Comparison of ENCODE assay signal across 11 mouse cellular contexts in genomic region chr10:98951286-98952270, GRCm38 (mm10). TPM values are rescaled to one million over a fixed set of nuclear protein-coding genes. Genes with fewer than 3 reads are reported as not detected.
A peak's percentile ranks its signal among the peaks of the same experiment; 100 is the strongest.
DNase-seq lines count a peak whose midpoint lies in the region; ATAC-seq and TF ChIP-seq lines count a peak whose summit lies in the region.
"Had no signal": no experiment of that assay in that cellular context is flagged by ENCODE, and none has a peak within 500 bp of the region (broad histone marks: within the 10 kb centered on the region; RNA-seq: fewer than 3 reads in every experiment).

No protein-coding gene starts in this region.

- no peak for TF ChIP-seq CTCF in MEL (IDR thresholded peaks at IDR 0.05 in 2 of 3, conservative IDR thresholded peaks at IDR 0.05 in 1 of 3; ENCODE audit: control insufficient read depth in 1 of 3, insufficient read depth in 1 of 3, low read depth in 2 of 3, low read length in 3 of 3, poor library complexity in 1 of 3, severe bottlenecking in 1 of 3)
- TF ChIP-seq CTCF in intestine, postnatal 0 days (IDR thresholded peaks at IDR 0.05; ENCODE audit: low read depth): no peak

- no peak overlapping the region for H3K9ac ChIP-seq in embryonic facial prominence, embryonic 12.5 days
- no peak overlapping the region for H3K9ac ChIP-seq in liver, embryonic 11.5 days (ENCODE audit: low read depth, low read length)
- H3K9ac ChIP-seq in MEL (ENCODE audit: control insufficient read depth, low read depth, low read length, poor library complexity, severe bottlenecking): no peak overlapping the region
- H3K9ac ChIP-seq in intestine, postnatal 0 days (ENCODE audit: low read depth, low read length): no peak overlapping the region
- H3K9ac ChIP-seq: embryonic facial prominence, embryonic 15.5 days; forebrain, embryonic 13.5 days had no signal

- peak; percentile 15; the same call in 1 of the 2 replicates for ATAC-seq in embryonic facial prominence, embryonic 12.5 days (ENCODE audit: insufficient number of reproducible peaks, insufficient read depth, low FRiP score, low TSS enrichment)
- peak; percentile 33; the same call in 1 of the 2 replicates for ATAC-seq in liver, embryonic 11.5 days (replicated peaks; ENCODE audit: low FRiP score)
- peak; percentile 33; the same call in 1 of the 2 replicates for ATAC-seq in intestine, postnatal 0 days
- ATAC-seq: forebrain, embryonic 13.5 days had no signal

- TF ChIP-seq POLR2A in MEL (IDR thresholded peaks at IDR 0.05; ENCODE audit: control insufficient read depth in 1 of 2, insufficient read depth in 1 of 2, low read depth in 1 of 2, low read length in 2 of 2, poor library complexity in 1 of 2): no peak

- no peak for DNase-seq in embryonic facial prominence, embryonic 10.5 days (ENCODE audit: low spot score)
- no peak for DNase-seq in liver, embryonic 11.5 days (ENCODE audit: low spot score)
- DNase-seq in liver: no peak
- DNase-seq in MEL (ENCODE audit: low read depth, low spot score): no peak
- DNase-seq in gastrocnemius, postnatal 4 days (ENCODE audit: low spot score in 2 of 2): no peak
- DNase-seq in thymus, postnatal 4 days: no peak

- no peaks in the 10 kb centered on the region for H3K27me3 ChIP-seq in embryonic facial prominence, embryonic 12.5 days
- no peaks in the 10 kb centered on the region for H3K27me3 ChIP-seq in embryonic facial prominence, embryonic 10.5 days (replicated peaks; ENCODE audit: low read depth, poor library complexity, severe bottlenecking)
- H3K27me3 ChIP-seq in liver, embryonic 11.5 days (replicated peaks; ENCODE audit: control insufficient read depth, insufficient read depth, low read length): no peaks in the 10 kb centered on the region
- no peaks in the 10 kb centered on the region for H3K27me3 ChIP-seq in MEL (ENCODE audit: control insufficient read depth in 1 of 2, insufficient read depth in 2 of 2, low read length in 2 of 2)
- H3K27me3 ChIP-seq in intestine, postnatal 0 days (replicated peaks; ENCODE audit: control insufficient read depth, insufficient read depth, low read length): no peaks in the 10 kb centered on the region
- H3K27me3 ChIP-seq: embryonic facial prominence, embryonic 15.5 days; forebrain, embryonic 13.5 days had no signal

- H3K27ac ChIP-seq in embryonic facial prominence, embryonic 12.5 days: no peak overlapping the region
- H3K27ac ChIP-seq in embryonic facial prominence, embryonic 10.5 days (replicated peaks): no peak overlapping the region
- no peak overlapping the region for H3K27ac ChIP-seq in liver, embryonic 11.5 days (ENCODE audit: low read depth, low read length)
- H3K27ac ChIP-seq in MEL (ENCODE audit: control insufficient read depth, low read depth, low read length): no peak overlapping the region
- H3K27ac ChIP-seq in intestine, postnatal 0 days (ENCODE audit: low read depth, low read length): no peak overlapping the region; the same call in 1 of the 2 replicates
- H3K27ac ChIP-seq: embryonic facial prominence, embryonic 15.5 days; forebrain, embryonic 13.5 days; heart, embryonic 10.5 days had no signal

- peaks cover 5% of the 10 kb centered on the region for H3K4me1 ChIP-seq in embryonic facial prominence, embryonic 12.5 days
- H3K4me1 ChIP-seq in embryonic facial prominence, embryonic 10.5 days: peaks cover 7% of the 10 kb centered on the region; the same call in 1 of the 2 replicates
- peaks cover 34% of the 10 kb centered on the region for H3K4me1 ChIP-seq in liver, embryonic 11.5 days (replicated peaks; ENCODE audit: control insufficient read depth, insufficient read depth, low read length)
- H3K4me1 ChIP-seq in MEL (ENCODE audit: control insufficient read depth in 1 of 2, insufficient read depth in 2 of 2, low read length in 2 of 2): peaks cover 12 to 15% of the 10 kb centered on the region in 2 experiments
- peaks cover 11% of the 10 kb centered on the region for H3K4me1 ChIP-seq in intestine, postnatal 0 days (replicated peaks; ENCODE audit: control insufficient read depth, insufficient read depth, low read length)

- peaks cover 15% of the 10 kb centered on the region for H3K79me2 ChIP-seq in MEL (ENCODE audit: control insufficient read depth, insufficient read depth, low read length, poor library complexity)

- no peak for TF ChIP-seq EP300 in MEL (IDR thresholded peaks at IDR 0.05; ENCODE audit: low read depth in 1 of 2, low read length in 2 of 2)

- 83% methylated on average over 17 of the region's 17 CpGs for WGBS in embryonic facial prominence, embryonic 12.5 days
- WGBS in embryonic facial prominence, embryonic 10.5 days: 87% methylated on average over 17 of the region's 17 CpGs
- WGBS in liver, embryonic 11.5 days: 68% methylated on average over 17 of the region's 17 CpGs
- 67% methylated on average over 17 of the region's 17 CpGs for WGBS in intestine, postnatal 0 days

- no peak overlapping the region for H3K4me2 ChIP-seq in embryonic facial prominence, embryonic 12.5 days (replicated peaks)
- no peak overlapping the region for H3K4me2 ChIP-seq in liver, embryonic 11.5 days
- H3K4me2 ChIP-seq in intestine, postnatal 0 days (replicated peaks; ENCODE audit: low read depth): no peak overlapping the region
- H3K4me2 ChIP-seq: embryonic facial prominence, embryonic 15.5 days; forebrain, embryonic 13.5 days had no signal

- no peak overlapping the region for H3K4me3 ChIP-seq in embryonic facial prominence, embryonic 12.5 days
- H3K4me3 ChIP-seq in embryonic facial prominence, embryonic 10.5 days: no peak overlapping the region
- H3K4me3 ChIP-seq in liver, embryonic 11.5 days (ENCODE audit: low read depth, low read length): no peak overlapping the region
- no peak overlapping the region for H3K4me3 ChIP-seq in MEL (ENCODE audit: control insufficient read depth in 1 of 2, insufficient read depth in 1 of 2, low read depth in 2 of 2, low read length in 2 of 2)
- H3K4me3 ChIP-seq in intestine, postnatal 0 days (ENCODE audit: low read depth, low read length): no peak overlapping the region
- H3K4me3 ChIP-seq: embryonic facial prominence, embryonic 15.5 days; forebrain, embryonic 13.5 days; heart, embryonic 10.5 days had no signal

- H3K36me3 ChIP-seq in embryonic facial prominence, embryonic 12.5 days: no peaks in the 10 kb centered on the region
- no peaks in the 10 kb centered on the region for H3K36me3 ChIP-seq in embryonic facial prominence, embryonic 10.5 days (replicated peaks)
- no peaks in the 10 kb centered on the region for H3K36me3 ChIP-seq in liver, embryonic 11.5 days (ENCODE audit: control insufficient read depth, insufficient read depth, low read length)
- peaks cover 0 to 33% of the 10 kb centered on the region in 2 experiments; a peak in 2 of 4 replicates for H3K36me3 ChIP-seq in MEL (ENCODE audit: control insufficient read depth in 1 of 2, insufficient read depth in 2 of 2, low read length in 2 of 2)
- H3K36me3 ChIP-seq in intestine, postnatal 0 days (ENCODE audit: control insufficient read depth, insufficient read depth): no peaks in the 10 kb centered on the region
- H3K36me3 ChIP-seq: embryonic facial prominence, embryonic 15.5 days; heart, embryonic 10.5 days had no signal

- no peak for TF ChIP-seq RAD21 in MEL (IDR thresholded peaks at IDR 0.05; ENCODE audit: low read depth, low read length)

- H3K9me3 ChIP-seq in embryonic facial prominence, embryonic 12.5 days: no peaks in the 10 kb centered on the region
- no peaks in the 10 kb centered on the region for H3K9me3 ChIP-seq in embryonic facial prominence, embryonic 10.5 days
- no peaks in the 10 kb centered on the region for H3K9me3 ChIP-seq in liver, embryonic 11.5 days (ENCODE audit: control insufficient read depth, low read length)
- no peaks in the 10 kb centered on the region for H3K9me3 ChIP-seq in MEL (replicated peaks; ENCODE audit: insufficient read depth, low read length)
- H3K9me3 ChIP-seq in intestine, postnatal 0 days (ENCODE audit: control insufficient read depth): no peaks in the 10 kb centered on the region
- H3K9me3 ChIP-seq: embryonic facial prominence, embryonic 15.5 days; forebrain, embryonic 13.5 days; heart, embryonic 10.5 days had no signal

TF ChIP-seq in MEL, 35 proteins besides CTCF, POLR2A, EP300 and RAD21:
- TF ChIP-seq TAL1 (IDR thresholded peaks at IDR 0.05; ENCODE audit: low read length): 0 out of 2 replicates have a peak, but pooled peaks have one; percentile 3
- TF ChIP-seq ELF1 (IDR thresholded peaks at IDR 0.05; ENCODE audit: low read depth, low read length): no peak

RNA-seq across cellular contexts. Expression of gene Atp2b1, which starts 37.4 kb away (rescaled TPM):
- 103 and 111 TPM in 2 replicates for polyA plus RNA-seq in embryonic facial prominence, embryonic 12.5 days (2016; fragmentation: Nextera tagmentation; extraction: Ambion mirVana)
- polyA plus RNA-seq in embryonic facial prominence, embryonic 10.5 days (2016; fragmentation: Nextera tagmentation; extraction: Ambion mirVana): 92.3 and 101 TPM in 2 replicates
- 67.4 and 71.9 TPM in 2 replicates for polyA plus RNA-seq in liver, embryonic 11.5 days (2014; fragmentation: Nextera tagmentation; extraction: Ambion mirVana)
- 23.5 and 29.4 TPM in 2 replicates for total RNA-seq in MEL (2012; rRNA removed)
- polyA plus RNA-seq in MEL (2012; ENCODE audit: insufficient read depth in 1 of 2, insufficient read length in 2 of 2, low read depth in 1 of 2, low replicate concordance in 2 of 2, missing spikeins in 1 of 2): 10 to 100 TPM in 1 of 2 experiments, not detected in 1; 26.6 TPM
- 179 and 193 TPM in 2 replicates for polyA plus RNA-seq in intestine, postnatal 0 days (2015; fragmentation: Nextera tagmentation; extraction: Ambion mirVana)
- 100 to 1,000 TPM in 1 of 2 experiments, 10 to 100 TPM in 1; 95.1 to 102 TPM for total RNA-seq in gastrocnemius, postnatal 4 days (2021)
